Mouse (Mus musculus) CD4-positive, CD25-positive, alpha-beta regulatory T cell, adult 9 weeks (primary cell): ENCODE measurements around the gene Gm5861. TPM values are rescaled to one million over a fixed set of nuclear protein-coding genes. Genes with fewer than 3 reads are reported as not detected.

Experiments
- polyA plus RNA-seq: library from polyadenylated mRNA; unstranded; fragments of 100-300 nt; shearing (Covaris generic); gene quantifications from one replicate; pipeline ENCODE4 v1.2.1, GENCODE M21; 2017

The Gm5861 gene
- polyA plus RNA-seq: 0.33 TPM

DNA sequence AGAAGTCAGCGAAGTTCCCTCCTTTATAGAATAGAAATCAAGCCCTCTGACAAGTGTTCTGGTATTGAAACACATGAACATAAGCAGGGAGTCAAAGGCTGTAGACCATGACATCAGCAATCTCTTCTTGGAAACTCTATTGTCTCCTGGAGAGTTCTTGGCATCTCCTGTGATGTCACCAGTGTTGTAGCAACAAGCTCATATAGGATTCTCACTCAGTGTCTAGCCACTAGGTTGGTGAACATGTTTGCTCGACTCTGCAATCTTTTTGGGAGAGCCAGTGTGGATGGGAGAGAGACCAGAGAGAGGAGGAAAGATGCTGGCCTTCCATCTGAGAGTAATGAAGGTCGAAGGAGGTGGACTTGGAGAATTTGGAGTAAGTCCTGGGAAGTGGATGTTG, at the start of gene Gm5861:
TSS of gene Gm5861 (plus strand) at position 301 of the 400 bp plus-strand sequence.

Other genes with a start within 250 kb of the Gm5861 start
- gene Gm8871, start 235.3 kb upstream of the Gm5861 start, polyA plus RNA-seq: 0.55 TPM
- not detected for gene Gm8857, start 235.3 kb upstream of the Gm5861 start, polyA plus RNA-seq
- gene Gm8879, start 55.4 kb upstream of the Gm5861 start, polyA plus RNA-seq: not detected
- not detected for gene Gm8890, start 73.0 kb downstream of the Gm5861 start, polyA plus RNA-seq
- 0.83 TPM for gene Speer1, start 158.4 kb downstream of the Gm5861 start, polyA plus RNA-seq
- gene Gm8897, start 233.3 kb downstream of the Gm5861 start, polyA plus RNA-seq: not detected